Mouse (Mus musculus): ENCODE measurements around the gene Pcp4.

- no peak for TF ChIP-seq CTCF (IDR thresholded peaks at IDR 0.05; ENCODE audit: low read depth)
- no peak for TF ChIP-seq EP300 (optimal IDR thresholded peaks at IDR 0.05)
Measured at GRCm38 (mm10) chr16:96457612-96458011, 9.8 kb upstream of the Pcp4 start.
